Mouse (Mus musculus): ENCODE data around the gene Sema7a.

The Sema7a gene

DNA sequence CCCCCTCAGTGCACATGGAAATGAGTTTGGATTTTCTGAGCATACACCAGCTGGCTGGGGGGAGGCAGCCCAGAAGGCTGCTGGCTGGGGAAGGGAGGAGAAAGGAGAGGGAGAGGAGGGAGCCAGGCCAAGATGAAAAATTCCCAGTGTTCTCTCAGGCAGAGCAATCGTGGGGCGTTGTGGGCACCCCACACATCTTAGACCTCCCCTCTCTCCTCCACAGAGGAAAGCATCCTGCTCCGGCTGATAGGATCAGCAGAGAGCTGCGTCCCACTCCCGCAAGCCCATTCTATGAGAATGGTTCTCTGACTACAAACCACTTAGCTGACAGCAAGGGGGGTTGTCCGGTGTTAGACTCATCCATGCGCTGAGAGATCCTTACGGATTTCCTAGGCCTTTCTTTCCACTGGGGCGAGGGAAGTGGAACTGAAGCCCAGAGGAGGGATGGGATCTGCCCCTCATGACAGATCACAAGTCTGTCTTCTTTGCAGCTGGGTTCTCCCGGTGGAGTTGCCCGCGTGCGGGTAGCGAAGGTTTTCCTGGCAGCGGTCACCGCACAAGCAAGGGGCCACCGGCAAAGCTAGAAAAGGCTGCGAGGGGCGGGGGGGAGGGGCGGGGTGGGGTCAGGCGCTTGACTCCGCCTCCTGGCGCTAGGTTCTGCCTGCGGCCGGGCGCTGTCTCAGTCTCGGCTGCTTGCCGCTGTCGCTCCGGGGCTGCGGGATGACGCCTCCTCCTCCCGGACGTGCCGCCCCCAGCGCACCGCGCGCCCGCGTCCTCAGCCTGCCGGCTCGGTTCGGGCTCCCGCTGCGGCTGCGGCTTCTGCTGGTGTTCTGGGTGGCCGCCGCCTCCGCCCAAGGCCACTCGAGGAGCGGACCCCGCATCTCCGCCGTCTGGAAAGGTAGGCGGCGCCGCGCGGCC, at the start of gene Sema7a:
Gene Sema7a, plus strand, starts transcription at position 682 of the 918 bp plus-strand sequence.
- DNase-seq (ENCODE audit: low read depth, low spot score), result no peak

DNA sequence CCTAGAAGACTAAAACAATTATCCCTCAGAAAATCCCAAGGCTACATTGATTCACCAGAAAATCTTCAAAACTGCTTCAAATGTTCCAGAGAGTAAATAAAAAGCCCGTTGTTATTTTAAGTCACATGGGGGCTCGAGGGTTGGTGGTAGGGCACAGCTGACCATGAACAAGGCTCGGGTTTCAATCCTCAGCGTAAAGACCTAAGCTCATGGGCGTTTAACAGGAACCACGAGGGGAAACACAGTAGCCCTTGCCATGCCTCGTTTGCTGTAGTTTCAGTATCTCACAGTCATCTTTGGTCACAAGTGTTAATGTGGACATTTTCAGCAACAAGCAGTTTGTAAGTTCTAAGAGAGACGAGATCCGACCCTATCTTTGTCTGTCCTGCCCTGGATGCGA, 39.4 kb upstream of the Sema7a start:
- DNase-seq (ENCODE audit: low read depth, low spot score), result no peak

DNA sequence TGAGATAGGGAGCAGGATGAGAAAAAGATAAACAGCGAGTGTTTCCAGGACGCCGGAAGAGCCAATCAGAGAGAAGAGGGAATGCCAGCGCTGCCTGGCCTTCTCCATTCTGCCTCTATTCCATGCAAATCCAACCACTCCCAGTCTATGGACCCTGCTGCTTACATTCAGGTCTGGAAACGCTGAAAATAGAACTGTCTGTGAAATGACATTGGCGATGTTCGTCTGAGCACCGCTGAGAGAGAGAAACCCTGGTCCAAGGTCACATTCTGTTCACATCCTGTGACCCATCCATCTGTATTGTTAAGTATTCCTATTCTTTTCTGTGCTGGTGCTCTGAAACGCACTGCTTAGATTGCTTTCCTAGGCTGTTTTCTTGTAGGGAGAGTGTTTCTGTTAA, 38.7 kb upstream of the Sema7a start:
- DNase-seq (ENCODE audit: low read depth, low spot score), result no peak

DNA sequence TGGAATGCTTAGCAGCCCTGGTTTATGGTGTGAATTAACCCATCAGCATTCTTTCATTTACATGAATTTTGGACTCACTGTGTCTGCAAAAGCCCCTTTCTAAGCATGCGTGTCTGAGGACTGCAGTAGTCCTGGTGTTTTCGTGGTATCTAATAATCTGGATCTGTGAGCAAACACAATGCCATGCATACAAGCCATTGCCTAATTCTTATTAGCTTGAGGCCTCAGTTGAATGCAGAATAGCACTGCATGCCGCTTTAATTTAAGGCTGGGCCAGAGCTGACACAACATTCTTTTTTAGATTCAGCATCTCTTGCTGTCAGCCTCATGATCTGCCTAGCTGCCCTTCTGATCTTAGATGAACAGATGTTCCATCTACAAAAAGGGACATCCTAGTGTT, 38.3 kb upstream of the Sema7a start:
- DNase-seq (ENCODE audit: low read depth, low spot score), result no peak

DNA sequence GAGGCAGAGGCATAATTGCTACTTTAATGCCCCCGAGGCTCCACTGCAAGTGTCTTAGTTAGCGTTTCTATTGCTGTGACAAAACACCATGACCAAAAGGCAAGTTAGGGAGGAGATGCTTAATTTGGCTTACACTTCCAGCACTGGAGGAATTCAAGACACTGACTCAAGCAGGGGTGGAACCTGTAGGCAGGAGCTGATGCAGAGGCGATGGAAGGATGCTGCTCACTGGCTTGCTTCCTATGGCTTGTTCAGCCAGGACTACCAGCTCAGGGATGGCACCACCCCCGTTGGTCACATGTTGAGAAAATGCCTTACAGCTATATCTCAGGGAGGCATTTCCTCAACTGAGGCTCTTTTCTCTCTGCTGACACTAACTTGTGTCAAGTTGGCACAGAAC, 37.8 kb upstream of the Sema7a start:
- DNase-seq (ENCODE audit: low read depth, low spot score), result no peak

DNA sequence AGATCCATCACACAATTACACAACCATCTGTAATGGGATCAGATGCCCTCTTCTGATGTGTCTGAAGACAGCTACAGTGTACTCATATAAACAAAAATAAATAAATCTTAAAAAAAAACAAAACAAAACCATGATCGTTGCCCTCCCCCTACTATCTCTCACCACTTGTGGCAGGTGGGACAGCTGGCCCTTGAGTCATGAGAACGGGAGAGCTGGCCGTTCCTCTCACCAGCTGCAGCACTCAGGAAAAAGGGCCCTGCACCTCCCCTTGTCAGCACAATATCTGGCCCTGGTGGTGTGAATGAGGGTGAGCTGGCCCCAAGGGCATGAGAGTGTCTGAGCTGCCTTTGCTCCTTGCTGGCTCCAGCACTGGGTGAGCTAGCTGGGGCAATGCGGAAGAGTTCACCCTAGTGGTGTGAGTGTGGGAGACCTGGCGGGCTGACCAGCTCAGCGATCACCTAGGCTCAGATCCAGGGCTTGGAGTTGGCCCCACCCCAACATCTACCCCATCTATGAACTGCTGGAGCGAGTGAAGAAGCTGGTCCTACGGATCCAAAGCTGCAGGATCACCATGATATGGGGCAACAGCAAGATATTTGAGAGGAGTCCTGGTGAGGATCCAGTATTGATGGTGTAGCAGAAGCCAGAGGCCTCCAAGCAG, 36.2 kb upstream of the Sema7a start:
- DNase-seq (ENCODE audit: low read depth, low spot score), result no peak

DNA sequence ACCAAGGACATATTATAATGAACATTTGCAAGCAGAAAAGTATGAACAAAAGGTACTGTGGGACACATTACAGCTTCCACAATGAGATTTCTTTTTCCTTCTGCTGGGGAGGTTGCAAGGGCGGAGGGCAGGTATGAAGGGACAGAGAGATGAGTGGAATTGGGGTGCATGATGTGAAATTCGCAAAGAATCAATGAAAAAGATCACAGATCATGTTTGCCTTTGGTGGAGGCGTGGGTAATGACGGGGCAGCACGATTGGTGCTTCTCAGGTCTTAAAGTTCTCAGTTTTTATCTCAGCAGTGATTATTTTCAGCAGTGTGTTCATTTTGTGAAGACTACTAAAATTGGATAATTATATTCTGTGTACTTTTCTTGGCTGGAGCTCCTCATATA, 35.7 kb upstream of the Sema7a start:
- no peak for DNase-seq (ENCODE audit: low read depth, low spot score)

DNA sequence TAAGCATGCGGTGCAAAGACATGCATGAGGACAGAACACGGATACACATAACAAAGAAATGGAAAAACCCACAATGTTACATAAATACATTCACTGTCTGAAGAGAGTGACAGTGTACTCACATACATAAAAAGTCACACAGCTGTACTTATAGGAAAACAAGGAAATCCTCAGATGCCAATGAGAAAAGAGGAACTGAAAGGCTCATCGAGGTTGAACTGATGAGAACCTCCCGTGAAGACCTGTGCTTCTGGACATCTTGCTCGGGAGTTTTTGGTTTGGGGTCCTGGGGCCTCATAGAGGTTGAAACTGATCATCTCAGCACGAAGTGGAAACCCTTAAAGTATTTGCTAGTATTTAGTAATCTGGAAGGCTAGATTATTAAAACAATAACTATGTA, 32.7 kb upstream of the Sema7a start:
- no peak for DNase-seq (ENCODE audit: low read depth, low spot score)

DNA sequence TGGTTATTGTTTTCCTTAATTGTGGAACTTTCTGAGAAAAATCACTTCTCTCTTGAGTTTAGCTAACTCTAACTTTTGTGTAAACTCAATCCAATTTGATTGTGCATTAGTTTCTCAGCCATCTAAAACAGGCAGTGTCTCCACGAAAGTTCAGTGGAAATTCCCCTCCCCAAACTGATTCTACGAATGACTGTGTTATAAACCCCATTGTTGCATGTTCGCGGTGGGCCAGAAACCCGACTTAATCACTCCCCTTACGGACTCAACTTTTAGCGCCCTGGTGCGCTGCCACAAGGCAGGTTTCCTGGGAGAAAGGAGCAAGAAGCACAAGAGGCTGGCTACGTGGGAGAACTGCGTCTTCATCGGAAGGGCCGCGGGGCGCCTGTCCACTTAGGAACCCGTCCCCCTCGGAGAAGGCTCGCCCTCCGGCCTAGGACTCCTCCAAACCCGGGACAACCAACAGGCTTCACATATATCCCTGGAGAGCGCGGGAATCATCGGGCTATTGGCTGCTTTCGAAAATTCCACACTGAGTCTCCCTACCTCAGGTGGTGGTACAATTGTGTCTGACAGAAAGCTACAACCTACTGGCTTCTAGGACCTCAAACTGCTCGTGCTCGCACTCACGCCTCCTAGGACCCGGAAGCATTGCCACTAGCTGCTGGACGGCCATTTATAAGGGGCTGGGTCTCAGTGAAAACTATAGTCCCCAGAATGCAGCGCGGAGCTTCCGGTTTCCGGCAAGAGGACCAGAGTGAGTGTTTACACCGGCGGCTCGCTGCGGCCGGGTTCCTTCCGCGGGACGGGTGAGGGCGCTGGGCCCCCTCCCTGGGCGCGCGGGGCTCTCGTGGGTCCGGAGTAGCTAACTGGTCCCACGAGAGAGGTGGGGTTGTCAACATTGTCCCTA, 29.4 kb upstream of the Sema7a start, which contains the start of gene Ubl7:
Gene Ubl7, plus strand, starts transcription at position 726 of the 907 bp plus-strand sequence.
- peak; percentile 96 for DNase-seq (ENCODE audit: low read depth, low spot score)

DNA sequence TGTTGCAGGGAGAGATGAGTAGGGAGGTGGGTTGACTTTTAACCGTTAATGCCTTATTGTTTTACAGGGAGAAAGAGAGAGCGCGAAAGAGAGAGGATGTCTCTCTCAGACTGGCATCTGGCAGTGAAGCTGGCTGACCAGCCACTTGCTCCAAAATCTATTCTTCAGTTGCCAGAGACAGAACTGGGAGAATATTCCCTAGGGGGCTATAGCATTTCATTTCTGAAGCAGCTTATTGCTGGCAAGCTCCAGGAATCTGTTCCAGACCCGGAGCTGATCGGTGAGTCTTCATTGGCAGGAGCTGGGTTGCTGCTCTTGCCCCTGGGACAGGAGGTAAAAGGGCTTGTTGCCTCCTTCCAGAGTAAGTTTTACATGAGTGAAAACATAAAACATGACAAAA, 27.3 kb upstream of the Sema7a start:
- no peak for DNase-seq (ENCODE audit: low read depth, low spot score)

DNA sequence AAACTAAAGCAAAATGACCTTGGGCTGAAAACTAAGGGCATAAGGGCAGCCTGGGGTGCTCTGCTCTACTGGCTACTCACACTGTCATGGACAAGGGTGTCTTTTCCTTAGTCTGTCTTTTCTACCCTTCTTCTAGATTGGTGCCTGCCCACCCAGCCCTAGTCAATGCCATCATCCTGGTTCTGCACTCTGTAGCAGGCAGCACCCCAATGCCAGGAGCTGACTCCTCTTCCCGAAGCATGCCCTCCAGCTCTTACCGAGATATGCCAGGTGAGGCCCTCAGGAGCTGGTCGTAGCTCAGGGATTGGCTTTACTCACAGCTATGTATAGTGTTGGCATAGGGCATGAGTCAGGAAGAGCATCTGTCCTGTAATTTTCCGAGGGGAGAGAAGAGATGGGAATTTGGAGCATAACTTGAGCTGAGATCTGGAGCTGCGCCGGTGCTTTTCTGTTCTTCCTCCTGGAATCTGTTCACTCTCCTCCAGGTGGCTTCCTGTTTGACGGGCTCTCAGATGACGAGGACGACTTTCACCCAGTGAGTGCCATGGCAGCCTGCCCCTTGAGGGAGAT, 18.3 kb upstream of the Sema7a start:
- DNase-seq (ENCODE audit: low read depth, low spot score), result no peak

DNA sequence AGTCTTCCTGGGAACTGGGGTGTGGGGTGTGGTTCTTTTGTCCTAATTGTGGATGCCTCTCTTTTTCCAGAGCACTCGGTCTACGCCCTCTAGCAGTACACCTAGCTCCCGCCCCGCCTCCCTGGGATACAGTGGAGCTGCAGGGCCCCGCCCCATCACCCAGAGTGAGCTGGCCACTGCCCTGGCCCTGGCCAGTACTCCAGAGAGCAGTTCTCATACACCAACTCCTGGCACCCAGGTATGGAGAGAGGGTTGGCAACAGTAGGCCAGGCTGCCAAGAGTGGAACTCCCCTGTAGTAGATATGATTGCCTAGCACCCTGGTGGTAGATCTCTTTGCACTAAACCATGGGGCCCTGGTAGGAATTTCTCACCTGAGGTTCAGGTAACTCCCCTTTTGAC, 17.5 kb upstream of the Sema7a start:
- no peak for DNase-seq (ENCODE audit: low read depth, low spot score)

DNA sequence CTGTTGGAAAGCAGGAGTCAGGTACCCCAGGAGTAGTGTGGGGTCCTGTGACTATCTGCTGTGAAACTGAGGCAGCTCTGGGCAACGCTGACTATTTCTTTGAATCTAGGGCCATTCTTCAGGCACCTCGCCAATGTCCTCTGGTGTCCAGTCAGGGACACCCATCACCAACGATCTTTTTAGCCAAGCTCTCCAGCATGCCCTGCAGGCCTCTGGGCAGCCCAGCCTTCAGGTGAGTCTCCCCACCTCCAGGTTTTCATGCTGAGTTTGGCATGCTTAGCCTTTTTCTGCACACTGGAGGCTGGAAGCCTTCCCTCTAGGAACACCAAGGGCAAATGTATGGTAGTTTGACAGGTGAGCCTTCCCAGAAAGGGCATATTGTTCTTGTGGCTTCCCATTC, 16.9 kb upstream of the Sema7a start:
- no peak for DNase-seq (ENCODE audit: low read depth, low spot score)

DNA sequence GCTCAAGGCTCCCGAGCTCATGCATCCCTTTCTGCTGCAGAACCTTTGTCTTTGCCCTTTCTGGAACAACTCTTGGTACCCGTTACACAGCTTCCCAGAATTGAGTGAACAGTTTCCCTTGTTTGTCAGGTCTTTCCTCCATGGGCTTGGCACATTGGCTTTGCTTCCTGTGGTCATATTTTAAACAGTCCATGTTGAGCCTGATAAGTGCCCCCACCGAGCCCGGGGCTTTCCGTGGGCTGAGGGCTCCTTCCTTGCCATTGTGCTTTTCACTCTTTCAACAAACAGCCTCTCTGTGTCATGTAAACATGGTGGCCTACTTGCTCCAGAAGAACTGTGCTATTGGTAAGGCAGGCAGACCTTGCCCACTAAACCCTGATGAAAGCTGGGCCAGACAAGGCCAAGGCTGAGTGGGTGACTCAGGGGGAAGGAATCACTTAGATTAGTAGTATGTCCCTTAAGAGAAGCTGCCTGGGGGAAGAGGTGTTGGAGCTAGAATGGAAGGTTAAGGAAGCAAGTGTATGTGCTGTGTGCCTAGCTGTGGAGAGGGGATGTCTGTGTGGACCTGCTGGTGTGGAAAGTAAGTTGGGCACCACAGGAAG, 8.6 kb upstream of the Sema7a start:
- DNase-seq (ENCODE audit: low read depth, low spot score), result peak; percentile 75

DNA sequence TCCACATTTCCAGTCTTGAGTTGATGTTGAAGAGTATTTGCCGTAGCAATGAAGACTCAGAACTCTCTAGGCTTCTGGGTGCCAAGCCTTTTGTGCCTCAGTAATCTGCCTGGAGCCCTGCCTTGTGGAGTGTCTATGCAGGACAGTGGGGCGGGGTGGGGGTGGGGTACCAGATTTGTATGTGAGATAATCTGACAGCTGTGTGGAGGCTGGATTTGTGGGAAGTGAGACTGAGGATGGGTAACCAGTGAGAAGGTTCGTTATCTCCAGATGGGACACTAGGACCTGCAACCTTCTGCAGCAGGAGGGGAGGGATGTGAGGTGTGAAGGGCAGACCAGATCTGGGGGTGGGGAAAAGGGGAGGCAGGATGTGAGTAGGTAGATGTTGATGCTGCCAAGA, 7.7 kb upstream of the Sema7a start:
- no peak for DNase-seq (ENCODE audit: low read depth, low spot score)

DNA sequence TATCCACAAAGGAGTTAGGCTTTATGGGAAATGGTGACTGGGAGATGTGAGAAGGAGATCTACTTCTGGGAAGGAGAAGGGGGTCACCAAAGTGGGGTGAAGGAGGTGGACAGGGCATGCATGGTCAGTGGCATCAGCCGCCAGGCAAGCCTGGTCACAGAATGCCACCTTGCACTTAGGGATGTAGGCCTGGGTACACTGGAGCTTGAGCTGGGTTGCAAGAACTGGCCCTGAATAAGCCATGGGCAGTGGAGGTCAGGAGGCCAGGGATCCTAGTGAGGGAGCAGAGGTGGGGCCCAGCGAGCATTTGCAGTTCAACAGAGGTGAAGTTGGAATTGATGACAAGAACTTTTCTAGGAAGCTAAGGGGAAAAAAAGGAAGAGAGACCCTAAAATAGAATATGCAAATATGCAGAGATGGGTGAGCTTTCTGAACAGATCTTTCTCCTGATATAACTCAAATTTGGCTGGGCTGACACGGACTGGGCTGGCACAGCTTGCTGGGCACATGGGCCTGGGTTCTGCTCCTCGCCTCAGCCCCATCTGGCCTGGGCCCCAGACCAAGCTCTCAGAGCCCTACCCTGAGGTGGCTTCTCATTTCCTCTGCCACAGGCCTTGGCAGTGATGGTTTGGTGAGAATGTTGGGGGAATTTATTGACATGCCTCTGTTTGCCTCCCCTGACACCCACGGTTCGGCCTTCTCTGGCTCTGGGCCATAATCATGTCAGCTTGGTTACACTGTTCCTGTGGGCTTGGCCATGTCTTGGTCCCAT, 6.9 kb upstream of the Sema7a start:
- no peak for DNase-seq (ENCODE audit: low read depth, low spot score)

DNA sequence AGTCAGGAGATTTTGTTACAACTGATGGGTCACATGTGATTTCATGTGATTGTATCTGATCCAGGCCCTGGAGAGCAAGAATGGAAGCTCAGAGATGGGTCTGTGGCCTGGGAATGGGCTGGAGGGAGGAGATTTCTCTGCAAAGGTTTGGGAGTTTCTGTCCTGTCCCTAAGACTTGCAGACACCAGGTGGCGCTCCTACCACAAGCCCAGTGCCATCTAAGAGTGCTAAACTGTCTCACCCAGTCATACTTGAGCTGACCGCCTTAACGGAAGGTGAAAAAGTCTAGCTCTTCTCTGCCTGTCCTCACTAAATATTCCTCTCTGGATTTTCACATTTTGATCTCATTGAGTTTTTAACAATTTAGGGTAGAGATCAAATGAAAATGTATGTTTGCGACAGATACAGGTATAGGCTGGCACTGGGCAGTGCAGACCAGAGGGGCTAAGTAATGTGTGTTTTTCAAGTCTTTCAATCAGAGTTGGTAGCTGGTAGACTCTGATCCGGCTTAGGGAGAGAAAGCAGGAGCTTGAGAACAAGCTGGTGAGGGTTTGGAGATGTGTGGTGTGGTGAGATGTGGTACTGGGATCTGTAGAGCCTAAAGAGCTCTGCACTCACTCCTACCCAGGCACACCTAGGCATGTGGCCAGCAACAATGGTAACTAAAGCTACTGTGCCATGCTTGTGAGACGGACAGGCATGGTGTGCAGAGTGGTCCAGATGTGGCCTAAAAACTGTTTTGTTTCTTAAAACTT, 4.1 kb upstream of the Sema7a start:
- peak; percentile 93 for DNase-seq (ENCODE audit: low read depth, low spot score)

DNA sequence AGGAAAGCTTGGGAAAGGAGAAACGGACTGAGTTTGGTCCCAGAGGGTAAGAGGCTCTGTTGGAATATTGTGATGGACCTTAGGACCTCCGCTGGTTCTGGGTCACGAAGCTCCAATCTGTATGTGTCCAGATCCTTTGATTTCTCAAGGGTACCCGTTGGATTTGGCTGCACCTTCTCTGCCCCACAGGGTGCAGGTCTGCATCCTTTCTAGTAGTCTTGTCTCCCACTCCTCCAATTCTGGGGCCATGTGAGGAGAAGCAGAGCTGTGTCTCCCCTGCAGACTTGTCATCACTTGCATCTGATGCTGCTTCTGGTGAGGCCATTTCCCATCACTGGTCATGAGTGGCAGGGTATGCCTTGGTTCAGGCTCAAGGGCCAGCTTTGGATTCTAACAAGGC, 2.7 kb upstream of the Sema7a start:
- DNase-seq (ENCODE audit: low read depth, low spot score), result no peak

DNA sequence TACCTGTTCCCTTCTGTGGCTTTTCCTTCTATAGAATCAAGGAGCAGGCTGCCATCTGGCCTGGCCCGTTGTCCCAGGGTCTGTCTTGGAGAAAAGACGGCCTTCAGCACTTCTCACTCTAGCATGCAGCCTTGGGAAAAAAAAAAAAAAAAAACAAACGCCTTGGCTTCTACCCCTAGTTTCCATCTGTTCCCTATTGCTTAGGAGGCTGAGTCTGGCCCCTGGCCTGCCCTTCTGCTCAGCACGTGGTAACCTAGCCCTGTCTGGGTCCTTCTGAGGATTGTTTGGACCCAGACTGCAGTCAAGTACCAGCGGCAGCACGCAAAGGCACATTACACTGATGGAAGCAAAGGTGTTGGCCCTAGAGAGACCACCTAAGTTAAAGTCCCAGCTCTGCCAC, 2.3 kb upstream of the Sema7a start:
- peak; percentile 29 for DNase-seq (ENCODE audit: low read depth, low spot score)

Data from 3T3-L1 (cell line).